Mouse (Mus musculus) liver, embryonic 15.5 days (tissue): ENCODE results near the gene Grem1. TPM values are rescaled to one million over a fixed set of nuclear protein-coding genes. Genes with fewer than 3 reads are reported as not detected.
A peak's percentile ranks its signal among the peaks of the same experiment; 100 is the strongest.

ENCODE experiments used
- ATAC-seq: fragments of 200-750 bp; cut with Nextera tagmentation; 2 replicates; pipeline ENCODE4 v1.8.0; 2017; ENCODE audit warnings: moderate number of reproducible peaks, mild to moderate bottlenecking, moderate library complexity; ENCODE audit not compliant: insufficient read depth
- H3K27ac ChIP-seq: fragments of 300-500 bp; sonication (generic); replicated peaks from 2 replicates; pipeline ENCODE4 v1.5.1; 2015; ENCODE audit warnings: mild to moderate bottlenecking, inconsistent platforms
- H3K27me3 ChIP-seq: fragments of 300-500 bp; sonication (generic); 2 replicates; pipeline ENCODE4 v1.6.1; 2015; ENCODE audit warnings: mild to moderate bottlenecking, inconsistent platforms
- H3K36me3 ChIP-seq: fragments of 300-500 bp; sonication (generic); replicated peaks from 2 replicates; pipeline ENCODE4 v1.6.1; 2015; ENCODE audit warnings: moderate library complexity, mild to moderate bottlenecking, inconsistent platforms
- H3K4me1 ChIP-seq: fragments of 300-500 bp; sonication (generic); replicated peaks from 2 replicates; pipeline ENCODE4 v1.6.1; 2015; ENCODE audit warnings: inconsistent platforms
- H3K4me2 ChIP-seq: fragments of 300-500 bp; sonication (generic); 2 replicates; pipeline ENCODE4 v1.6.1; 2015; ENCODE audit warnings: moderate library complexity, mild to moderate bottlenecking, inconsistent platforms
- H3K4me3 ChIP-seq: fragments of 300-500 bp; sonication (generic); replicated peaks from 2 replicates; pipeline ENCODE4 v1.5.1; 2015; ENCODE audit warnings: mild to moderate bottlenecking, inconsistent platforms
- H3K9ac ChIP-seq: fragments of 300-500 bp; sonication (generic); 2 replicates; pipeline ENCODE4 v1.6.1; 2015; ENCODE audit warnings: moderate library complexity, mild to moderate bottlenecking, inconsistent platforms
- H3K9me3 ChIP-seq: fragments of 300-500 bp; sonication (generic); replicated peaks from 2 replicates; pipeline ENCODE4 v1.6.1; 2016; ENCODE audit warnings: inconsistent platforms
- WGBS: fragments of 180-500 bp; shearing (Covaris S2); methylation state at CpG from one replicate; pipeline ENCODE4 v1.1.7; 2015; ENCODE audit warnings: mixed read lengths; ENCODE audit not compliant: insufficient replicate concordance; 5-methylcytosine and 5-hydroxymethylcytosine counted together
- polyA plus RNA-seq: library from polyadenylated mRNA; unstranded; fragments of >200 nt; fragmentation: Nextera tagmentation; extraction: Ambion mirVana; gene quantifications from 2 replicates; pipeline ENCODE4 v1.2.1, GENCODE M21; 2015

Grem1 gene
- polyA plus RNA-seq, 1 experiment from 2014 or later, result 0.02 TPM

DNA sequence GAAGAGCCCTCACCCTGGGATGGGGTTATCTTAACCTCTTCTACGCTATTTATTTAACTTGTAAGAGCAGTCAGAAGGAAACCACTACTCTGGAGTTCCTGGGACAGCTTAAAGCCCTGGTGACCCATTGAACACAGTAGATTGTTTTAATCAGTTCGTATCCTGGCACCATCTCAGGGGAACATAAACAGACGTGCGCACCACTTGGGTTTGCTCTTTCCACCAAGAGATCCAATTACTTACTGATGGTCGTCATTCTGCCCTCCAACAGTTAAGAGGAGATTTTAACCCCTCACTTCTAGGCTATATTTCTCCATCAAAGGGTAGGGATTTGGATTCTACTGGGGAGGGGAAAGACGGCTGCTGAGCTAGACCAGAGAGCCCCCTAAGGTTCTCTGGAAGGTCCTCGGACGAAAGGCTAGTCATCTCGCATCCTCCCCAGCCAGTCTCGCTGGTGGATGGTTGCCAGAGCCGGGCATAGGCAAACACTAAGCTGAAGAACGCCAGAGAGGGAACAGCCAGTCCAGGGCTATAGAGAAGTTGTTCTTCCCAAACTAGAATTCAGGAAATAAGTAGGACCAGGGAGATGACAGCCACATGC lies 1.4 kb downstream of the Grem1 start:
- H3K27ac ChIP-seq, result no peak overlapping the region
- ATAC-seq, result no peak

DNA sequence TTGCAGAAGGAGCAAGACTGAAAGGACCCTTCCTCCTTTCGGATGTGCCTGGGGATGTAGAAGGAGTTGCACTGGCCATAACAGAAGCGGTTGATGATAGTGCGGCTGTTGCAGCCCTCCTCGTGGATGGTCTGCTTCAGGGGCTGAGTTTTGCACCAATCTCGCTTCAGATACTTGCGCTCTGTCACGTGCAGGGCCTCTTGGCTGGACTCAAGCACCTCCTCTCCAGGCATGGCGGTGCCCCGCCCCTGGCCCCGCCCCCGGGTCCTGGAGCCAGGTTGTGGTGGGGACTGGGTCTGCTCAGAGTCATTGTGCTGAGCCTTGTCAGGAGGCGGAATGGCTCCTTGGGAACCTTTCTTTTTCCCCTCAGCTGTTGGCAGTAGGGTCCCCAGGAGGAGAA lies 8.7 kb downstream of the Grem1 start:
- H3K9me3 ChIP-seq, result no peaks in the 10 kb centered on the region
- 58% methylated on average over 12 of the region's 12 CpGs for WGBS
- H3K27ac ChIP-seq, result no peak overlapping the region
- H3K36me3 ChIP-seq, result no peaks in the 10 kb centered on the region
- no peak overlapping the region for H3K9ac ChIP-seq
- no peaks in the 10 kb centered on the region for H3K4me1 ChIP-seq
- H3K4me3 ChIP-seq, result no peak overlapping the region
- H3K4me2 ChIP-seq, result no peak overlapping the region
- no peak for ATAC-seq
- no peaks in the 10 kb centered on the region for H3K27me3 ChIP-seq

More for the DNA sequence above, 1.4 kb downstream of the Grem1 start:
- Histone ChIP-seq H3K9me3 (no peaks in the 10 kb centered on the region), H3K4me2 (peak overlapping the region; percentile 46; the same call in 1 of the 2 replicates), H3K4me3 (no peak overlapping the region), H3K9ac (no peak overlapping the region), H3K4me1 (no peaks in the 10 kb centered on the region), H3K36me3 (no peaks in the 10 kb centered on the region), H3K27me3 (peaks cover 44% of the 10 kb centered on the region)
- 4% methylated on average over 12 of the region's 12 CpGs for WGBS

DNA sequence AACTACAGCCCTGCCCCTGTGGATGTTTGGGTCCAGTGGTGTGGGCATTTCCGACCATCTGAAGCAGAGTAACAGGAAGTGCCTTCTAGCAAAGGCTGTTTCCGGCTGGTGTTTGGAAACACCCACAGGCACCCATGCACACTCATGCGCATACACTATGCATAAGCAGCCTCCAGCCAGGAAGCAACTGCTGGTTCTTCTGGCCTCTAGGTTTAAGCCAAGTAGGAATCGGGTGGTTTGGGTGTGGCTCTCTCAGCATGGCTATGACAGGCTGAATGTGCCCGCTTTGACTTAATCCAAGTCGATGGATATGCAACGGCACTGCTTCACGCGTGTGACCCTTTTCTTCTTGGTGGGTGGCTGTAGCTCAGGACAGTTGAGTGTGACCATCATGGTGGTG lies 9.1 kb downstream of the Grem1 start:
- Histone ChIP-seq H3K4me1 (no peaks in the 10 kb centered on the region), H3K4me3 (no peak overlapping the region), H3K27me3 (no peaks in the 10 kb centered on the region), H3K36me3 (no peaks in the 10 kb centered on the region), H3K4me2 (no peak overlapping the region), H3K27ac (no peak overlapping the region), H3K9ac (no peak overlapping the region), H3K9me3 (no peaks in the 10 kb centered on the region)
- no peak for ATAC-seq
- WGBS, result 74% methylated on average over 9 of the region's 9 CpGs

DNA sequence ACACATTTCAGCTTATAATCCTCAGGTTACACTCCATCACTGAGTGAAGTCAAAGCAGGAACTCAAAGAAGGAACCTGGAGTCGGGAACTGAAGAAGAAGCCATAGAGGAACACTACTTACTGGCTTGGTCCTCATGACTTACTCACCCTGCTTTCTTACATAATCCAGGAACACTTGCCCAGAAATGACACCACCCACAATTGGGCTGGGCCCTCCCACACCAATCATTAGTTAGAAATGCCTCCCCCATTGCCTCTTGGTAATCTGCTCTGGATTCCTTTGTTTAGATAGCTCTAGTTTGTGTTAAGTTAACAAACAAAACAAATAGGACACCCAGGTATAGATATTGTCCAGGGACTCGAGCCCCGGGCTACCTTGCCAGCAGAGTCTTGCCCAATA lies 29.9 kb downstream of the Grem1 start:
- 61% methylated on average over 3 of the region's 3 CpGs for WGBS
- Histone ChIP-seq H3K4me2 (no peak overlapping the region), H3K27ac (no peak overlapping the region), H3K27me3 (no peaks in the 10 kb centered on the region), H3K9ac (no peak overlapping the region), H3K4me3 (no peak overlapping the region), H3K36me3 (no peaks in the 10 kb centered on the region), H3K4me1 (no peaks in the 10 kb centered on the region), H3K9me3 (no peaks in the 10 kb centered on the region)
- no peak for ATAC-seq

DNA sequence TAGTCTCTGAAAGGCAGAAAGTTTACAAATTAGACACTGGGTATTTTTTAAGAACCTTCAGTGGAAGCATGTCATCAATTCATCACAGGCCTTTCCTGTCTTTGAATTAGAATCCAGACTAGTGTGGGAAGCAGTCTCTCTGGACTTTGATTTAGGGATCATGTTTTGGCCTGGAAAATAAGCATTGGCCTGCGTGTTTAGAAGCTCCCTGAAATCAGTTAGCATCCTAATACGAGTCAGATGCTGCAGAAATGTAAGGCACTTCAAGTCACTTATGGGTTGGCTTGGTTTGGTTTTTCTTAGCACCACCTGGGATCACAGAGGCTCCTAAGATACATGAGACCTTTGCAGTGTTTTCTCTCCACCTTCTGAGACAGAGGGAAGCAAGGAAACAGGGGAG lies 43.6 kb downstream of the Grem1 start:
- H3K4me2 ChIP-seq, result no peak overlapping the region
- no peak overlapping the region for H3K4me3 ChIP-seq
- H3K4me1 ChIP-seq, result no peaks in the 10 kb centered on the region
- H3K27me3 ChIP-seq, result no peaks in the 10 kb centered on the region
- 27% methylated on average over 2 of the region's 2 CpGs for WGBS
- no peak overlapping the region for H3K9ac ChIP-seq
- no peaks in the 10 kb centered on the region for H3K9me3 ChIP-seq
- H3K27ac ChIP-seq, result no peak overlapping the region
- H3K36me3 ChIP-seq, result no peaks in the 10 kb centered on the region
- no peak for ATAC-seq

DNA sequence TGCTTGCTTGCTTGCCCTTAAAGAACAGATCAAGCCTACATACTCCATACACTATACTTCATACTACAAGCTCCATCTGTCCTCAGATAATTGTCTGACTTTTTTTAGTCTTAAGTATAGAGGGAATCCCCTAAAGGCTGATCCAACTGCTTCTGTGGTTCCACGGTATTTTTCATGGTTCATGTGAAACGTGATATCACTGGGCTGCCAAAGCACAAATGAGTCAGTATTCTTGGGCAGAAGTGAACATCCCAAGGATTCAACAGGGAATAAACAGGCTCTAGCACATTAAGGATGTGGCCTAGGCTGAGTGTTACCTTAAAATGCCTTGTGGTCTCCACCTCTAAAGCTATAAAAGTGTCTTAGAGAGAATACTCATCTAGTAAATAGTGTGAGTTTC lies 45.0 kb downstream of the Grem1 start:
- Histone ChIP-seq H3K27ac (no peak overlapping the region), H3K9ac (no peak overlapping the region), H3K4me1 (no peaks in the 10 kb centered on the region), H3K4me3 (no peak overlapping the region), H3K27me3 (no peaks in the 10 kb centered on the region), H3K36me3 (no peaks in the 10 kb centered on the region), H3K4me2 (no peak overlapping the region), H3K9me3 (no peaks in the 10 kb centered on the region)
- ATAC-seq, result no peak
- 44% methylated on average over 2 of the region's 2 CpGs for WGBS

DNA sequence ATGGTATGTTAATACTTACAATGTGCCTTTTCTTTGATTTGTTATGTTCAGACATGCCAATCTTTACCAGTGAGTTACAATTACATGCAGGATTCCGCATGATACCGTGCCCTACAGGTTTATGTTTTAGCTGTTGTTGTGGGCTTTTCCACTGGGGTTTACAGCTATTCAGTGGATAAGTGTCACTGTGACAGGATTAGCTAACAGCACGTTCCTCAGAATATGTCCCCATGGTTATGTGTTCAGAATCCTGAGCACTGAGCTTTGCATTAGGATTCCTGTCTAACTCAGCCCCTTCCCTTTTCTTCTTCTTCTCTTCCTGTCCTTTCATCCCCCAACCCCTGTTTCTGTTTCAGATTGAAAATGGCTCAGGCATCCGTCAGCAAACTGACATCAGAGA lies 50.9 kb downstream of the Grem1 start:
- Histone ChIP-seq H3K36me3 (no peaks in the 10 kb centered on the region), H3K9ac (no peak overlapping the region), H3K4me2 (no peak overlapping the region), H3K4me3 (no peak overlapping the region), H3K27ac (no peak overlapping the region), H3K9me3 (no peaks in the 10 kb centered on the region), H3K27me3 (no peaks in the 10 kb centered on the region), H3K4me1 (no peaks in the 10 kb centered on the region)
- ATAC-seq, result no peak
- 64% methylated on average over 4 of the region's 4 CpGs for WGBS

DNA sequence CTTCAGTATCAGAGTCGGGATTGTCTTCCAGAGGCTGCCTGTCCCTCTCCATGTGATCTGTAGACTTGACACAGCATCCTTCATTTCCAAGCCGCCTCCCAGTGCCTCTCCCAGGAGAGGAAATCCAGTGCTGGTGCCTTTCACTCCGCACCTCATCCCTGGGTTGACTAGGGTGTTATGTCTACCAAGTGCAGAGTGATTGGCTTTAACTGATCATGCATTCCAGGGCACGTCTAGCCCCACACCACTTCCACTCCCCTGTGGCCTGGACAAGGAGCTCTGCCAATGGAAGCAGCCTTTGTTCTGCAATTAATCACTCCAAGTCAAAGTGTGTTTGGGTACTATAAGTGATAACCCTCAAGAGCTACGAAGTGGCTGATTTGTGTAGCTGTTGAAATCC lies 56.9 kb downstream of the Grem1 start:
- Histone ChIP-seq H3K4me2 (no peak overlapping the region), H3K9me3 (no peaks in the 10 kb centered on the region), H3K27ac (no peak overlapping the region), H3K27me3 (no peaks in the 10 kb centered on the region), H3K4me1 (no peaks in the 10 kb centered on the region), H3K9ac (no peak overlapping the region), H3K4me3 (no peak overlapping the region), H3K36me3 (no peaks in the 10 kb centered on the region)
- 45% methylated on average over 5 of the region's 5 CpGs for WGBS
- ATAC-seq, result no peak

DNA sequence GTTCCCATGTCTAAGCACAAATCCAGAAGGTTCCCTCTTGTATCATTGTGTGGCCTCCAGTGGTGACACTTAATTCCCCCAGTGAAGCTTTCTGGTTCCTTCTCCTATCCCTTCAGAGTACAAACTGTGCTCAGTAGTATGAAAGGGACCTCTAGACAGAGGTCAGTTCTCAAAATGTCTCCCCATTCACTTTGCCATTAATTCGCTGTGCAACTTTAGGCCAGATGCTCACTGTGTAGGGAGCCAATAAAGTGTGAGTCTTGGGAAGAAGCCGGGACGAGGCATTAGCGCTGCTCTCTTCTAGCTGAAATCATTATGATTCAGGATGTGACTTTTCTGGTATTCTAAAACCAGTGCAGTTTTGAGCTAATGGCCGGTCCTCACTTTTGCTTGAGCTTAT lies 61.8 kb downstream of the Grem1 start:
- Histone ChIP-seq H3K9me3 (no peaks in the 10 kb centered on the region), H3K36me3 (no peaks in the 10 kb centered on the region), H3K4me3 (no peak overlapping the region), H3K9ac (no peak overlapping the region), H3K27me3 (no peaks in the 10 kb centered on the region), H3K4me1 (no peaks in the 10 kb centered on the region), H3K27ac (no peak overlapping the region), H3K4me2 (no peak overlapping the region)
- ATAC-seq, result no peak
- 74% methylated on average over 5 of the region's 5 CpGs for WGBS

DNA sequence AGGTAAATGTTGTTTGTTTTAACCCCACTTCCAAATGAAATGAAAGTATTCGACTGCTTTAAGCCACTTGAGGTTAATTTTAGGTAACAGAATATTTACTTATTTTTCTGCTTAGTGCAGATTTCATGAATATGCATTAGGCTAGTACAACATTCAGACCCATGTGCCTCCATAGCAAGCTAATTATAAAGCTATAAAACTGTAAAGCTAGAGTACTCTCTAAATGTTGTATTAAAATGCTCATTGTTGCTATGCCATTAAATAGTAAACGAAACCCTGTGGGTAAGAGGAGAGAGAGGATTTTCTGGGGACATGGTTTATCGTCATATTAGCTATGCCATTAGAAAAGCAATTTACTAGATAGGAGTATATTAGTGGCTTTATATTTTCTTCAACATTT lies 62.2 kb downstream of the Grem1 start:
- WGBS, result 63% methylated on average over 3 of the region's 3 CpGs
- Histone ChIP-seq H3K4me1 (no peaks in the 10 kb centered on the region), H3K27me3 (no peaks in the 10 kb centered on the region), H3K27ac (no peak overlapping the region), H3K36me3 (no peaks in the 10 kb centered on the region), H3K4me2 (no peak overlapping the region), H3K9me3 (no peaks in the 10 kb centered on the region), H3K4me3 (no peak overlapping the region), H3K9ac (no peak overlapping the region)
- no peak for ATAC-seq
